Mouse (Mus musculus) gastrocnemius, postnatal 14 days (tissue): ENCODE data around the gene Cit. TPM values are rescaled to one million over a fixed set of nuclear protein-coding genes. Genes with fewer than 3 reads are reported as not detected.

Experiments
- total RNA-seq, 2 experiments: library from RNA; stranded (reverse); gene quantifications; 2 replicates each; pipeline ENCODE4 v1.2.3; 2021

Gene Cit
- total RNA-seq, 2 experiments from 2014 or later, result 2.9 to 4.6 TPM

Other genes with a start within 250 kb of the Cit start
- gene Rab35, start 213.4 kb upstream of the Cit start, total RNA-seq, result 10 to 100 TPM; 28.9 to 35.2 TPM
- 1 to 10 TPM; 2.6 to 3.9 TPM for gene Bicdl1, start 113.7 kb upstream of the Cit start, total RNA-seq
- 10 to 100 TPM; 13.1 to 14.1 TPM for gene Prkab1, start 179.2 kb downstream of the Cit start, total RNA-seq
- gene Tmem233, start 238.0 kb downstream of the Cit start, total RNA-seq, result 10 to 100 TPM; 54.1 to 75.2 TPM